Mouse (Mus musculus) limb, embryonic 12.5 days (tissue): ENCODE measurements around the gene Gm8439. TPM values are rescaled to one million over a fixed set of nuclear protein-coding genes. Genes with fewer than 3 reads are reported as not detected.

ENCODE experiments used
- ATAC-seq: fragments of 200-750 bp; cut with Nextera tagmentation; 2 replicates; pipeline ENCODE4 v1.8.0; 2017; ENCODE audit warnings: low read depth, moderate TSS enrichment; ENCODE audit not compliant: insufficient number of reproducible peaks, insufficient read depth, low FRiP score, low TSS enrichment
- H3K27ac ChIP-seq: fragments of 300-500 bp; sonication (generic); 2 replicates; pipeline ENCODE4 v1.5.1; 2016; ENCODE audit warnings: mild to moderate bottlenecking, moderate library complexity
- H3K27me3 ChIP-seq: fragments of 300-500 bp; sonication (generic); 2 replicates; pipeline ENCODE4 v1.6.1; 2016; ENCODE audit warnings: mild to moderate bottlenecking, moderate library complexity
- H3K36me3 ChIP-seq: fragments of 300-500 bp; sonication (generic); 2 replicates; pipeline ENCODE4 v1.6.1; 2016; ENCODE audit warnings: mild to moderate bottlenecking, moderate library complexity
- H3K4me1 ChIP-seq: fragments of 300-500 bp; sonication (generic); replicated peaks from 2 replicates; pipeline ENCODE4 v1.6.1; 2016
- H3K4me2 ChIP-seq: fragments of 300-500 bp; sonication (generic); 2 replicates; pipeline ENCODE4 v1.6.1; 2016; ENCODE audit warnings: mild to moderate bottlenecking, moderate library complexity
- H3K4me3 ChIP-seq: fragments of 300-500 bp; sonication (generic); replicated peaks from 2 replicates; pipeline ENCODE4 v1.5.1; 2016; ENCODE audit warnings: mild to moderate bottlenecking
- H3K9ac ChIP-seq: fragments of 300-500 bp; sonication (generic); replicated peaks from 2 replicates; pipeline ENCODE4 v1.6.1; 2016; ENCODE audit warnings: mild to moderate bottlenecking, moderate library complexity
- H3K9me3 ChIP-seq: fragments of 300-500 bp; sonication (generic); 2 replicates; pipeline ENCODE4 v1.6.1; 2016; ENCODE audit warnings: mild to moderate bottlenecking, moderate library complexity
- WGBS: fragments of 180-500 bp; shearing (Covaris S2); methylation state at CpG from one replicate; pipeline ENCODE4 v1.1.7; 2016; 5-methylcytosine and 5-hydroxymethylcytosine counted together
- polyA plus RNA-seq: library from polyadenylated mRNA; unstranded; fragments of >200 nt; fragmentation: Nextera tagmentation; extraction: Ambion mirVana; gene quantifications from 2 replicates; pipeline ENCODE4 v1.2.1, GENCODE M21; 2016

The Gm8439 gene
- polyA plus RNA-seq, result not detected in 2 replicates

GRCm38 (mm10) chr4:120588445-120588844 is at the start of gene Gm8439:
Gene Gm8439, plus strand, starts transcription at chr4:120588745.
- H3K4me2 ChIP-seq, result no peak within 1 kb of the TSS
- peaks cover 4% of the 10 kb centered on the region; the same call in 1 of the 2 replicates for H3K4me1 ChIP-seq
- H3K4me3 ChIP-seq, result no peak within 1 kb of the TSS
- H3K27me3 ChIP-seq, result peaks cover 22% of the 10 kb centered on the region
- no peak within 1 kb of the TSS for H3K27ac ChIP-seq
- no peak for ATAC-seq
- WGBS, result 13% methylated on average over 4 of the region's 4 CpGs
- no peaks in the 10 kb centered on the region for H3K36me3 ChIP-seq
- no peaks in the 10 kb centered on the region for H3K9me3 ChIP-seq
- H3K9ac ChIP-seq, result no peak within 1 kb of the TSS

GRCm38 (mm10) chr4:120544896-120545295 is 43.6 kb upstream of the Gm8439 start:
- Histone ChIP-seq H3K4me3 (no peak overlapping the region), H3K9me3 (no peaks in the 10 kb centered on the region), H3K4me1 (no peaks in the 10 kb centered on the region), H3K4me2 (no peak overlapping the region), H3K9ac (no peak overlapping the region), H3K36me3 (peaks cover 98% of the 10 kb centered on the region), H3K27ac (no peak overlapping the region), H3K27me3 (no peaks in the 10 kb centered on the region)
- 76% methylated on average over 1 of the region's 1 CpGs for WGBS
- ATAC-seq, result no peak

- WGBS, result 91% methylated on average over 6 of the region's 6 CpGs
- H3K4me1 ChIP-seq, result no peaks in the 10 kb centered on the region
- no peaks in the 10 kb centered on the region for H3K27me3 ChIP-seq
- no peak for ATAC-seq
- peaks cover 94% of the 10 kb centered on the region for H3K36me3 ChIP-seq
- no peak overlapping the region for H3K4me2 ChIP-seq
- no peak overlapping the region for H3K27ac ChIP-seq
- H3K9ac ChIP-seq, result no peak overlapping the region
- H3K9me3 ChIP-seq, result no peaks in the 10 kb centered on the region
- H3K4me3 ChIP-seq, result no peak overlapping the region
Observed at GRCm38 (mm10) chr4:120556592-120556991, 32.0 kb upstream of the Gm8439 start.

- no peaks in the 10 kb centered on the region for H3K27me3 ChIP-seq
- WGBS, result 92% methylated on average over 2 of the region's 2 CpGs
- H3K9ac ChIP-seq, result no peak overlapping the region
- peaks cover 19% of the 10 kb centered on the region for H3K4me1 ChIP-seq
- no peak for ATAC-seq
- no peak overlapping the region for H3K4me2 ChIP-seq
- no peaks in the 10 kb centered on the region for H3K9me3 ChIP-seq
- H3K4me3 ChIP-seq, result no peak overlapping the region
- H3K27ac ChIP-seq, result no peak overlapping the region
- H3K36me3 ChIP-seq, result peaks cover 50% of the 10 kb centered on the region
Observed at GRCm38 (mm10) chr4:120565726-120566125, 22.8 kb upstream of the Gm8439 start.

GRCm38 (mm10) chr4:120568005-120568404 is 20.5 kb upstream of the Gm8439 start:
- peaks cover 28% of the 10 kb centered on the region for H3K36me3 ChIP-seq
- no peak for ATAC-seq
- peaks cover 29% of the 10 kb centered on the region for H3K4me1 ChIP-seq
- H3K27me3 ChIP-seq, result no peaks in the 10 kb centered on the region
- no peak overlapping the region for H3K27ac ChIP-seq
- WGBS, result 49% methylated on average over 5 of the region's 5 CpGs
- H3K9me3 ChIP-seq, result no peaks in the 10 kb centered on the region
- H3K4me2 ChIP-seq, result peak overlapping the region; percentile 74
- H3K9ac ChIP-seq, result peak overlapping the region; percentile 27; the same call in 1 of the 2 replicates
- peak overlapping the region; percentile 74 for H3K4me3 ChIP-seq

- WGBS, result 8% methylated on average over 4 of the region's 4 CpGs
- no peak overlapping the region for H3K27ac ChIP-seq
- no peak for ATAC-seq
- H3K4me3 ChIP-seq, result peak overlapping the region; percentile 74
- H3K36me3 ChIP-seq, result peaks cover 18% of the 10 kb centered on the region
- H3K27me3 ChIP-seq, result no peaks in the 10 kb centered on the region
- peak overlapping the region; percentile 84 for H3K9ac ChIP-seq
- peak overlapping the region; percentile 74 for H3K4me2 ChIP-seq
- H3K4me1 ChIP-seq, result peaks cover 29% of the 10 kb centered on the region
- H3K9me3 ChIP-seq, result no peaks in the 10 kb centered on the region
Observed at GRCm38 (mm10) chr4:120569025-120569424, 19.5 kb upstream of the Gm8439 start.

- Histone ChIP-seq H3K4me1 (peaks cover 29% of the 10 kb centered on the region), H3K9me3 (no peaks in the 10 kb centered on the region), H3K27ac (peak within 1 kb of the TSS; percentile 91), H3K36me3 (peaks cover 11% of the 10 kb centered on the region), H3K9ac (peak within 1 kb of the TSS; percentile 84), H3K4me2 (peak within 1 kb of the TSS; percentile 74), H3K4me3 (peak within 1 kb of the TSS; percentile 74), H3K27me3 (no peaks in the 10 kb centered on the region)
- under 1% methylated on average over 96 of the region's 97 CpGs for WGBS
- ATAC-seq, result peak; percentile 95
Observed at GRCm38 (mm10) chr4:120569486-120570437, 18.8 kb upstream of the Gm8439 start, which contains the start of gene Ctps. Gene Ctps, minus strand, starts transcription at chr4:120570276.

GRCm38 (mm10) chr4:120570438-120571069 is 18.0 kb upstream of the Gm8439 start:
- Histone ChIP-seq H3K4me2 (peak overlapping the region; percentile 74), H3K27ac (peak overlapping the region; percentile 91), H3K4me1 (peaks cover 29% of the 10 kb centered on the region), H3K9me3 (no peaks in the 10 kb centered on the region), H3K36me3 (peaks cover 3% of the 10 kb centered on the region; the same call in 1 of the 2 replicates), H3K9ac (peak overlapping the region; percentile 84), H3K27me3 (no peaks in the 10 kb centered on the region), H3K4me3 (peak overlapping the region; percentile 74)
- peak; percentile 72 for ATAC-seq
- under 1% methylated on average over 27 of the region's 27 CpGs for WGBS

GRCm38 (mm10) chr4:120571070-120571464 is 17.5 kb upstream of the Gm8439 start:
- Histone ChIP-seq H3K4me2 (peak overlapping the region; percentile 74), H3K9me3 (no peaks in the 10 kb centered on the region), H3K4me3 (peak overlapping the region; percentile 74; the same call in 1 of the 2 replicates), H3K27ac (peak overlapping the region; percentile 91; the same call in 1 of the 2 replicates), H3K36me3 (peaks cover 3% of the 10 kb centered on the region; the same call in 1 of the 2 replicates), H3K9ac (no peak overlapping the region), H3K4me1 (peaks cover 29% of the 10 kb centered on the region), H3K27me3 (no peaks in the 10 kb centered on the region)
- ATAC-seq, result no peak
- WGBS, result 72% methylated on average over 3 of the region's 3 CpGs

- Histone ChIP-seq H3K36me3 (no peaks in the 10 kb centered on the region), H3K4me3 (no peak overlapping the region), H3K27me3 (no peaks in the 10 kb centered on the region), H3K4me1 (peaks cover 29% of the 10 kb centered on the region), H3K27ac (no peak overlapping the region), H3K4me2 (0 out of 2 replicates have a peak overlapping the region, but pooled peaks have one; percentile 74), H3K9ac (0 out of 2 replicates have a peak overlapping the region, but pooled peaks have one; percentile 18), H3K9me3 (no peaks in the 10 kb centered on the region)
- ATAC-seq, result no peak
- WGBS, result 60% methylated on average over 3 of the region's 3 CpGs
Observed at GRCm38 (mm10) chr4:120571691-120572090, 16.9 kb upstream of the Gm8439 start.

- H3K4me3 ChIP-seq, result no peak overlapping the region
- no peaks in the 10 kb centered on the region; the same call in none of the 2 replicates for H3K27me3 ChIP-seq
- H3K4me2 ChIP-seq, result no peak overlapping the region
- H3K4me1 ChIP-seq, result no peaks in the 10 kb centered on the region
- no peaks in the 10 kb centered on the region for H3K36me3 ChIP-seq
- H3K9ac ChIP-seq, result no peak overlapping the region
- 86% methylated on average over 5 of the region's 5 CpGs for WGBS
- no peak for ATAC-seq
- H3K9me3 ChIP-seq, result no peaks in the 10 kb centered on the region
- H3K27ac ChIP-seq, result no peak overlapping the region
Observed at GRCm38 (mm10) chr4:120580894-120581293, 7.7 kb upstream of the Gm8439 start.
